Mouse (Mus musculus): ENCODE measurements at regions not wholly inside any gene's neighbourhood (a gene's known extent, or its start where the extent isn't known, plus 50 kb on each side); places are given as distances from the start of the nearest gene placed in this dataset.

DNA sequence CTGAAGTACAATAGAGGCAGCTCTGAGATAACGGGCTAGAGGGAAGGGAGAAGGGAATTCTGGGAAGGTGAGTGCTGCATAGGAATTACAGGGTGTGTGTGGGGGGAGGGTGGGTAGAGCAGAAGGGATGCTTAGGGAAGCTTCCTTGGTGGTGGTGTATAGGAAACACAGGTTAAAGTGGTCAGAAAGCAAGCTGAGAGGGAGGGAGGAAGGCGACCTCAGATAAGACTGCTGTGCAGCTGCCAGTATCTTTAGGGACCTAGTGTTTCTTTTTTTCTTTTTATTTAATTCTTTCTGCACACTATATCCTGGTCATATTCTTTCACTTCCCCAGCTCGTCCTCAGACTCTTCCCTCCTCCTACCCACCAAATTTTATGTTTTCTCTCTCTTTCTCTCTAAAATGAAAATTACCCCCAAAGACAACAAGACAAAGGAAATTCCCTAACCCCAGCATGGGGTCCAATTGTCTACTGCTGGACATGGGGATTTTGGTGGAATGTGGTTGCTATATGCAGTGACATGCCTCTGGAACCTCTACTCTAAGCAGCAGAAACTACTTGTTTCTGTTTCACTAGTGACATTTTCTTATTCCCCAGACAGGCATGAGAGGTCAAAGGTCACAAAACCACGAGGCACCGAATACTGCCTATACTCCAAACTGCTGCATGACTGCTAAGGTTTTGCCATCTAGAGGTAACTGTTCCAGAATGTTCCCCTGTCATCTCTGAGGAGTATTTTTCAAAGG, 835.8 kb upstream of the Lrrc6 start:
- no peak for TF ChIP-seq CTCF (IDR thresholded peaks at IDR 0.05)
- no peak overlapping the region for H3K4me2 ChIP-seq (ENCODE audit: low read depth, low read length, poor library complexity, severe bottlenecking)
- WGBS, result 57% methylated on average over 5 of the region's 5 CpGs
- no peak overlapping the region for H3K4me3 ChIP-seq (ENCODE audit: low read depth, low read length)
- H3K27me3 ChIP-seq (ENCODE audit: insufficient read depth, low read length), result no peaks in the 10 kb centered on the region
- ATAC-seq (ENCODE audit: low FRiP score) (no peak), DNase-seq (ENCODE audit: low spot score) (no peak)
- H3K27ac ChIP-seq (ENCODE audit: low read depth, low read length), result no peak overlapping the region
- no peaks in the 10 kb centered on the region for H3K4me1 ChIP-seq (ENCODE audit: insufficient read depth, low read length)
- no peaks in the 10 kb centered on the region for H3K36me3 ChIP-seq (ENCODE audit: insufficient read depth, low read length)
- H3K9me3 ChIP-seq (ENCODE audit: low read length), result no peaks in the 10 kb centered on the region
- H3K9ac ChIP-seq (replicated peaks; ENCODE audit: low read length, poor library complexity, severe bottlenecking), result no peak overlapping the region

DNA sequence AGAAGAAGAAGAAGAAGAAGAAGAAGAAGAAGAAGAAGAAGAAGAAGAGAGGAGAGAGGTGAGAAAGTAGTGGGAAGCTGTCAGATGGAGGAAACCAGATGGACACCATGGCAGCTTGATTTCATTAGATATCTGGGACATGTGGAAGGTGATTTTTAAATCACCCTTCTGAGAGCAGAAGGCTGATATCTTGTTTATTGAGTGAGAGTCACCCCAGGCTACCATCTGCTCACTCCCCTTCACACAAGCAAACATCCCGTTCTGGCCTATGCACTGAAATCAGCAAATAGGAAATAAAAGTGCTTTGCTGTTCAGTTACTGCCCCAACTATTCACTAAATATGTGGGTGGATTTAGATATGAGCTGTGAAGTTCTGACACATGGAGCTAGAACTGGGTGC, 831.8 kb upstream of the Lrrc6 start:
- 85% methylated on average over 1 of the region's 1 CpGs for WGBS
- no peak for TF ChIP-seq CTCF (IDR thresholded peaks at IDR 0.05)
- DNase-seq (ENCODE audit: low spot score) (no peak), ATAC-seq (ENCODE audit: low FRiP score) (no peak)
- no peak overlapping the region for H3K9ac ChIP-seq (replicated peaks; ENCODE audit: low read length, poor library complexity, severe bottlenecking)
- H3K4me1 ChIP-seq (ENCODE audit: insufficient read depth, low read length), result no peaks in the 10 kb centered on the region
- no peaks in the 10 kb centered on the region for H3K36me3 ChIP-seq (ENCODE audit: insufficient read depth, low read length)
- H3K27ac ChIP-seq (ENCODE audit: low read depth, low read length), result no peak overlapping the region
- H3K27me3 ChIP-seq (ENCODE audit: insufficient read depth, low read length), result no peaks in the 10 kb centered on the region
- no peak overlapping the region for H3K4me3 ChIP-seq (ENCODE audit: low read depth, low read length)
- H3K9me3 ChIP-seq (ENCODE audit: low read length), result no peaks in the 10 kb centered on the region
- H3K4me2 ChIP-seq (ENCODE audit: low read depth, low read length, poor library complexity, severe bottlenecking), result no peak overlapping the region

GRCm38 (mm10) chr15:67320292-67320691, 819.6 kb upstream of the Lrrc6 start:
- no peak for ATAC-seq (ENCODE audit: low FRiP score)
- H3K27me3 ChIP-seq (ENCODE audit: insufficient read depth, low read length), result no peaks in the 10 kb centered on the region
- H3K9me3 ChIP-seq (ENCODE audit: low read length), result no peaks in the 10 kb centered on the region
- no peak overlapping the region for H3K4me3 ChIP-seq (ENCODE audit: low read depth, low read length)
- H3K4me1 ChIP-seq (ENCODE audit: insufficient read depth, low read length), result no peaks in the 10 kb centered on the region
- H3K27ac ChIP-seq (ENCODE audit: low read depth, low read length), result no peak overlapping the region
- no peak for TF ChIP-seq CTCF (IDR thresholded peaks at IDR 0.05)
- WGBS, result 74% methylated on average over 2 of the region's 2 CpGs
- no peak for DNase-seq (ENCODE audit: low spot score)
- H3K4me2 ChIP-seq (ENCODE audit: low read depth, low read length, poor library complexity, severe bottlenecking), result no peak overlapping the region
- H3K36me3 ChIP-seq (ENCODE audit: insufficient read depth, low read length), result no peaks in the 10 kb centered on the region
- H3K9ac ChIP-seq (replicated peaks; ENCODE audit: low read length, poor library complexity, severe bottlenecking), result no peak overlapping the region

GRCm38 (mm10) chr15:67315202-67315601, 814.5 kb upstream of the Lrrc6 start:
- 80% methylated on average over 1 of the region's 1 CpGs for WGBS
- no peaks in the 10 kb centered on the region for H3K9me3 ChIP-seq (ENCODE audit: low read length)
- no peaks in the 10 kb centered on the region for H3K27me3 ChIP-seq (ENCODE audit: insufficient read depth, low read length)
- H3K9ac ChIP-seq (replicated peaks; ENCODE audit: low read length, poor library complexity, severe bottlenecking), result no peak overlapping the region
- H3K4me3 ChIP-seq (ENCODE audit: low read depth, low read length), result no peak overlapping the region
- no peak for TF ChIP-seq CTCF (IDR thresholded peaks at IDR 0.05)
- H3K4me2 ChIP-seq (ENCODE audit: low read depth, low read length, poor library complexity, severe bottlenecking), result no peak overlapping the region
- H3K36me3 ChIP-seq (ENCODE audit: insufficient read depth, low read length), result no peaks in the 10 kb centered on the region
- H3K27ac ChIP-seq (ENCODE audit: low read depth, low read length), result no peak overlapping the region
- no peak for ATAC-seq (ENCODE audit: low FRiP score)
- DNase-seq (ENCODE audit: low spot score), result no peak
- H3K4me1 ChIP-seq (ENCODE audit: insufficient read depth, low read length), result no peaks in the 10 kb centered on the region

DNA sequence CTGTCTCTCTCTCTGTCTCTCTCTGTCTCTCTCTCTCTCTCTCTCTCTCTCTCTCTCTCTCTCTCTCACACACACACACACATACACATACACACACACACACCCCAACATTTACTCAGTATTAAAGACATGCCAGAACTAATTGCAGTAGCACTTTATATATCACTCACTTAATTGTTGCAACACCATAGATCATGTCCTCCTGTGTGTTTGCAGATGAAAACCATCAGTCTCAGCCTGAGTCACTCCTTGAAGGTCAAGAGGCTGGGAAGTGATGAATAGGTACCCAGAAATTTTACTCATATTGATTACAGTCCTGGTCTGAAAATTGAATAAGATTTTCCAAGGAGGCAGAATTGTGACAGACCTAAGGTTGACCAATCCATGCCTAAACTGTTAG, 812.9 kb upstream of the Lrrc6 start:
- no peak overlapping the region for H3K4me2 ChIP-seq (ENCODE audit: low read depth, low read length, poor library complexity, severe bottlenecking)
- DNase-seq (ENCODE audit: low spot score) (no peak), ATAC-seq (ENCODE audit: low FRiP score) (no peak)
- H3K9me3 ChIP-seq (ENCODE audit: low read length), result no peaks in the 10 kb centered on the region
- no peak for TF ChIP-seq CTCF (IDR thresholded peaks at IDR 0.05)
- no peaks in the 10 kb centered on the region for H3K4me1 ChIP-seq (ENCODE audit: insufficient read depth, low read length)
- no peaks in the 10 kb centered on the region for H3K27me3 ChIP-seq (ENCODE audit: insufficient read depth, low read length)
- no peak overlapping the region for H3K27ac ChIP-seq (ENCODE audit: low read depth, low read length)
- H3K4me3 ChIP-seq (ENCODE audit: low read depth, low read length), result no peak overlapping the region
- no peak overlapping the region for H3K9ac ChIP-seq (replicated peaks; ENCODE audit: low read length, poor library complexity, severe bottlenecking)
- no peaks in the 10 kb centered on the region for H3K36me3 ChIP-seq (ENCODE audit: insufficient read depth, low read length)

DNA sequence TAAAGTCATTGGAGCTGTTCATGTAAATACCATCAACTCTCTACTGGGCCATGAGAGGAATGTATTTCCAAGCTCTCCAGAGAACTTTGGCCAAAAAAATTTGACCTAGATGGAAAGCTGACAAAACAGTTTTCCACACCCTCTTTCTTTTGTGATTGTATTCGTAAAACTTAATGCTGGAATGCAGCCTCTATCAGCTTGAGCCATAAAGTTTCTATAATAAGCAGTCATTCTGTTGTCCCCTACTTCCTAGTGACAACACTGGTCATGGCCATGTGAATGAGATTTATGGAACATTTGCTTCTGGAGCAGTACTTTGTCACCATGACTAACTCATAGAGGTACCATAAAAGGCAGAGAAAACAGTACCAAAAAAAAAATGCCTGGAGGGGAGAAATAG, 805.0 kb upstream of the Lrrc6 start:
- H3K27ac ChIP-seq (ENCODE audit: low read depth, low read length), result no peak overlapping the region
- H3K9me3 ChIP-seq (ENCODE audit: low read length), result no peaks in the 10 kb centered on the region
- H3K36me3 ChIP-seq (ENCODE audit: insufficient read depth, low read length), result no peaks in the 10 kb centered on the region
- no peak overlapping the region for H3K4me2 ChIP-seq (ENCODE audit: low read depth, low read length, poor library complexity, severe bottlenecking)
- ATAC-seq (ENCODE audit: low FRiP score), result no peak
- TF ChIP-seq CTCF (IDR thresholded peaks at IDR 0.05), result no peak
- 76% methylated on average over 1 of the region's 1 CpGs for WGBS
- no peak overlapping the region for H3K4me3 ChIP-seq (ENCODE audit: low read depth, low read length)
- H3K4me1 ChIP-seq (ENCODE audit: insufficient read depth, low read length), result no peaks in the 10 kb centered on the region
- no peak for DNase-seq (ENCODE audit: low spot score)
- H3K27me3 ChIP-seq (ENCODE audit: insufficient read depth, low read length), result no peaks in the 10 kb centered on the region
- no peak overlapping the region for H3K9ac ChIP-seq (replicated peaks; ENCODE audit: low read length, poor library complexity, severe bottlenecking)

Measured in midbrain, postnatal 0 days (tissue).